Mouse (Mus musculus) lung, embryonic 16.5 days (tissue): ENCODE data around the gene Ubxn1. TPM values are rescaled to one million over a fixed set of nuclear protein-coding genes. Genes with fewer than 3 reads are reported as not detected.

Experiments used
- ATAC-seq: fragments of 200-750 bp; cut with Nextera tagmentation; 2 replicates; pipeline ENCODE4 v1.8.0; 2017; ENCODE audit warnings: low read depth, mild to moderate bottlenecking, moderate library complexity
- H3K27ac ChIP-seq: fragments of 300-500 bp; sonication (generic); 2 replicates; pipeline ENCODE4 v1.5.1; 2014; ENCODE audit warnings: mild to moderate bottlenecking, control low read depth, low read length
- H3K27me3 ChIP-seq: fragments of 300-500 bp; sonication (generic); 2 replicates; pipeline ENCODE4 v1.6.1; 2014; ENCODE audit warnings: low read depth, low read length, mixed read lengths; ENCODE audit not compliant: control insufficient read depth, insufficient read depth
- H3K36me3 ChIP-seq: fragments of 300-500 bp; sonication (generic); 2 replicates; pipeline ENCODE4 v1.6.1; 2014; ENCODE audit warnings: low read length; ENCODE audit not compliant: control insufficient read depth, insufficient read depth
- H3K4me1 ChIP-seq: fragments of 300-500 bp; sonication (generic); replicated peaks from 2 replicates; pipeline ENCODE4 v1.6.1; 2014; ENCODE audit warnings: low read length, mixed read lengths; ENCODE audit not compliant: control insufficient read depth, insufficient read depth
- H3K4me2 ChIP-seq: fragments of 300-500 bp; sonication (generic); 2 replicates; pipeline ENCODE4 v1.6.1; 2014; ENCODE audit warnings: low read depth, low read length, control low read depth
- H3K4me3 ChIP-seq: fragments of 300-500 bp; sonication (generic); 2 replicates; pipeline ENCODE4 v1.5.1; 2014; ENCODE audit warnings: mild to moderate bottlenecking, low read length, control low read depth
- H3K9ac ChIP-seq: fragments of 300-500 bp; sonication (generic); 2 replicates; pipeline ENCODE4 v1.6.1; 2014; ENCODE audit warnings: low read length, control low read depth
- H3K9me3 ChIP-seq: fragments of 300-500 bp; sonication (generic); 2 replicates; pipeline ENCODE4 v1.6.1; 2016; ENCODE audit warnings: low read length; ENCODE audit not compliant: control insufficient read depth
- WGBS: fragments of 180-500 bp; shearing (Covaris S2); extraction: QIAGEN DNeasy Blood & Tissue Kit; methylation state at CpG from one replicate; pipeline ENCODE4 v1.1.7; 2014; 5-methylcytosine and 5-hydroxymethylcytosine counted together
- polyA plus RNA-seq: library from polyadenylated mRNA; unstranded; fragments of >200 nt; fragmentation: Nextera tagmentation; extraction: Ambion mirVana; gene quantifications from 2 replicates; pipeline ENCODE4 v1.2.1, GENCODE M21; 2015

Gene Ubxn1
- polyA plus RNA-seq, 1 experiment from 2014 or later = 164 TPM

DNA sequence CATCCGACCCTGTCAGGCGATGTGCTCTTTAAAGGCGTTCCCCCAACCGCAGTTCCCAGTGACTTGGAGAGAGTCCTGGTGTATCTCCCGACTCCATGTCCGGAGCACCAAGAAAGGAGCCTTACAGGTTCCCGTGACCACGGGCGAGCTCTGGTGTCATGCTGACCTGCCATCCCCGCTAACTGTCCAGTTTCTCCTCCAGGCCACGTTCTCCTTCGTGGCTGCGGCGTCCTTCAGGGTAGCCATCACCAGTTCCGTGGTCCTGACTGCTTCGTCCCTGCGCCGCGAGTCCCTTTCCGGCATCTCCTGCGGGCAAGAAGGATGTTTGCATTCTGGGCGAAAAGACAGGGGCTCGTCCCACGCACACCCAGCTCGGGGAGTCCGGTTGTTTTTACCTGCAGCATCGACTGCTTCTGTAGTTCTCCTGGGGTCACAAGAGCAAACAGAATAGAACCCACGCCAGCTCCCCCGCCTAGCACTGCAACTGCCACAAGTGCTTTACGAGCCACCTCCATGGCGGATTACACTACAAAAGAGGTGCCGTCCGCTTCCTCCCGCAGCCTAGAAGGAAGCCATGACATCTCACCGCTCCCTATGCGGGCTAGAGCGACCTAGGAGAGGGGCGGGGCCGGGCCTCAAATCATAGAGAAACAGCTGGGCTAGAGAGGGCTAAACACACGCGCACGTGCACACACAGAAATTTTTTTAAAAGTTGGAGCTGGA lies 9.2 kb downstream of the Ubxn1 start, which contains the start of gene Uqcc3:
Gene Uqcc3, minus strand, starts transcription at position 613 of the 723 bp plus-strand sequence.
- Histone ChIP-seq H3K27me3 (no peaks in the 10 kb centered on the region), H3K4me2 (peak within 1 kb of the TSS; percentile 82), H3K4me1 (no peaks in the 10 kb centered on the region; the same call in 1 of the 2 replicates), H3K36me3 (peaks cover 5% of the 10 kb centered on the region), H3K4me3 (peak within 1 kb of the TSS; percentile 83), H3K9ac (peak within 1 kb of the TSS; percentile 89), H3K27ac (peak within 1 kb of the TSS; percentile 83), H3K9me3 (no peaks in the 10 kb centered on the region)
- WGBS = under 1% methylated on average over 42 of the region's 42 CpGs
- ATAC-seq = peak; percentile 97

GRCm38 (mm10) chr19:8881034-8881392 lies 9.7 kb downstream of the Ubxn1 start:
- peaks cover 3% of the 10 kb centered on the region; the same call in 1 of the 2 replicates for H3K36me3 ChIP-seq
- 9% methylated on average over 3 of the region's 3 CpGs for WGBS
- no peaks in the 10 kb centered on the region; the same call in 1 of the 2 replicates for H3K4me1 ChIP-seq
- H3K27me3 ChIP-seq = no peaks in the 10 kb centered on the region
- no peak for ATAC-seq
- no peak overlapping the region for H3K27ac ChIP-seq
- H3K4me2 ChIP-seq = peak overlapping the region; percentile 82
- peak overlapping the region; percentile 83 for H3K4me3 ChIP-seq
- no peaks in the 10 kb centered on the region for H3K9me3 ChIP-seq
- peak overlapping the region; percentile 89 for H3K9ac ChIP-seq

DNA sequence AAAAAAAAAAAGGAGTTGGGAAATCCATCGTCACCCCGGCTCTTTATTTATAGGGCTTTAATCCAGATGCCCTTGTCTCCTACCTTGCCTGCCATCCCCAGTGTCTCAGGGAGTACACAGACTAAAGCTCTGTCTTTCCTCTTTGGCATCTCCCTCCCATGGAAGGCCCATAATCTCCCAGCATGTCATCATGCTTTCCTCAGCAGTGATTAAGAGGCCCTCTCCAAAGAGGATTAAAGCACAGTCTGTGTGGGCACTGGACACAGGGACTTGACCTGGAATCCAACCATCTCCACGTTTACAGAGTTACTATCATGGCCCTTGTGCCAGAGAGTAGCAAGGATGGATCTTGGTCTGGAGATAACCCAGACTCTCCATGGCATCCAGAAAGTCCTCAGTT lies 12.3 kb downstream of the Ubxn1 start, which contains the start of the genes Lbhd1 and Gm49403:
Gene Lbhd1, plus strand, starts transcription at position 117 of the 400 bp plus-strand sequence.
Gene Gm49403, plus strand, starts transcription at position 315 of the 400 bp plus-strand sequence.
- H3K4me2 ChIP-seq = no peak within 1 kb of the TSS
- no peak within 1 kb of the TSS for H3K9ac ChIP-seq
- WGBS = 69% methylated on average over 3 of the region's 3 CpGs
- no peaks in the 10 kb centered on the region for H3K9me3 ChIP-seq
- H3K36me3 ChIP-seq = no peaks in the 10 kb centered on the region
- H3K4me1 ChIP-seq = peaks cover 6% of the 10 kb centered on the region
- H3K27me3 ChIP-seq = no peaks in the 10 kb centered on the region
- H3K4me3 ChIP-seq = no peak within 1 kb of the TSS
- ATAC-seq = no peak
- H3K27ac ChIP-seq = no peak within 1 kb of the TSS

GRCm38 (mm10) chr19:8886916-8887584 lies 15.8 kb downstream of the Ubxn1 start:
- Histone ChIP-seq H3K27ac (peak overlapping the region; percentile 77), H3K36me3 (peaks cover 8% of the 10 kb centered on the region; the same call in 1 of the 2 replicates), H3K4me3 (peak overlapping the region; percentile 76; the same call in 1 of the 2 replicates), H3K4me1 (peaks cover 12% of the 10 kb centered on the region), H3K27me3 (no peaks in the 10 kb centered on the region), H3K4me2 (peak overlapping the region; percentile 79; the same call in 1 of the 2 replicates), H3K9ac (peak overlapping the region; percentile 84), H3K9me3 (no peaks in the 10 kb centered on the region)
- ATAC-seq = no peak
- WGBS = 48% methylated on average over 1 of the region's 1 CpGs

- WGBS = 10% methylated on average over 19 of the region's 19 CpGs
- ATAC-seq = no peak
- H3K4me3 ChIP-seq = peak overlapping the region; percentile 76
- H3K27ac ChIP-seq = peak overlapping the region; percentile 77
- no peaks in the 10 kb centered on the region for H3K27me3 ChIP-seq
- peaks cover 8% of the 10 kb centered on the region; the same call in 1 of the 2 replicates for H3K36me3 ChIP-seq
- peak overlapping the region; percentile 84 for H3K9ac ChIP-seq
- peaks cover 12% of the 10 kb centered on the region for H3K4me1 ChIP-seq
- peak overlapping the region; percentile 79 for H3K4me2 ChIP-seq
- H3K9me3 ChIP-seq = no peaks in the 10 kb centered on the region
Observed at GRCm38 (mm10) chr19:8887585-8888463, 16.5 kb downstream of the Ubxn1 start.

DNA sequence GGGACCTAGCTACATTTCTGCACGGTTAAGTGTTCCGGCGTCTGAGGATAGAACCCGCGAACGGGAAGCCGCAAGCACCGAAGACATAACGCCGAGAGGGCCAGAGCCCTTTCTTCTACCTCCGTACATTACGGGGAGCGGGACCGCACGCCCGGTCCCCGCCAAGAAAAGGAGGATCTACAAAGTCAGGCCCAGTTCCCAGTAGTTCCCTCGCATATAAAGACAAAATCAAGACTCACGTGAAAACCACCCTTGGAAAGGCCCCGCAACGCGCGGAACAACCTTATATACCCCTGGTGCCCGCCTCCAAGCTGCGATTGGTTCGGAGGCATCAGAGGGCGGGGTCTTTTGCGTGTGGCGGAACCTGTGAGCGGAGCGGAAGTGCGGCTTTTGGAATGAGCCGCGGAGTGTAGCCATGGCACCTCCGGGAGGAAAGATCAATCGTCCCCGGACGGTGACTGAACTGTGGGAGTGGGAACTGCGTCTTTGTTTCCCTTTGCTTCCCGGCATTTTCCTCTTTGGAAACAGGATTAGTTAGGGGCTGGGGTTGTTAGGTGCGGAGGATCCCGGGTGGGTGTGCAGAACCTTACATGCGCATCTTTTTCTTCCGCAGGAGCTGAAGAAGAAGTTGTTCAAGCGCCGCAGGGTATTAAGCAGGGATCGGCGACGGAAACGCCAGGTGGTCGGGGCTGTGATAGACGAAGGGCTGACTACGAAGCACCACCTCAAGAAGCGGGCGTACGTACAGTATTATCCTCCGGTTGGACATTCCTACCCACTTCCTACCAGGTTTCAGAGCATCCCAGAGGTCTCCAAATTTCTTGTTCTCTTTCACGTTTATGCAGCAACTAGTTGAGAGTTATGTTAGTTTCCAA lies 17.5 kb downstream of the Ubxn1 start, which contains the start of the genes 1810009A15Rik and Gm49416:
Gene 1810009A15Rik, plus strand, starts transcription at position 343 of the 875 bp plus-strand sequence.
Gene Gm49416, plus strand, starts transcription at position 416 of the 875 bp plus-strand sequence.
- Histone ChIP-seq H3K4me2 (peak within 1 kb of the TSS; percentile 79), H3K36me3 (peaks cover 8% of the 10 kb centered on the region; the same call in 1 of the 2 replicates), H3K4me3 (peak within 1 kb of the TSS; percentile 76), H3K27ac (peak within 1 kb of the TSS; percentile 83), H3K9ac (peak within 1 kb of the TSS; percentile 84), H3K9me3 (no peaks in the 10 kb centered on the region), H3K27me3 (no peaks in the 10 kb centered on the region), H3K4me1 (peaks cover 16% of the 10 kb centered on the region)
- WGBS = 1% methylated on average over 58 of the region's 58 CpGs
- ATAC-seq = peak; percentile 96

DNA sequence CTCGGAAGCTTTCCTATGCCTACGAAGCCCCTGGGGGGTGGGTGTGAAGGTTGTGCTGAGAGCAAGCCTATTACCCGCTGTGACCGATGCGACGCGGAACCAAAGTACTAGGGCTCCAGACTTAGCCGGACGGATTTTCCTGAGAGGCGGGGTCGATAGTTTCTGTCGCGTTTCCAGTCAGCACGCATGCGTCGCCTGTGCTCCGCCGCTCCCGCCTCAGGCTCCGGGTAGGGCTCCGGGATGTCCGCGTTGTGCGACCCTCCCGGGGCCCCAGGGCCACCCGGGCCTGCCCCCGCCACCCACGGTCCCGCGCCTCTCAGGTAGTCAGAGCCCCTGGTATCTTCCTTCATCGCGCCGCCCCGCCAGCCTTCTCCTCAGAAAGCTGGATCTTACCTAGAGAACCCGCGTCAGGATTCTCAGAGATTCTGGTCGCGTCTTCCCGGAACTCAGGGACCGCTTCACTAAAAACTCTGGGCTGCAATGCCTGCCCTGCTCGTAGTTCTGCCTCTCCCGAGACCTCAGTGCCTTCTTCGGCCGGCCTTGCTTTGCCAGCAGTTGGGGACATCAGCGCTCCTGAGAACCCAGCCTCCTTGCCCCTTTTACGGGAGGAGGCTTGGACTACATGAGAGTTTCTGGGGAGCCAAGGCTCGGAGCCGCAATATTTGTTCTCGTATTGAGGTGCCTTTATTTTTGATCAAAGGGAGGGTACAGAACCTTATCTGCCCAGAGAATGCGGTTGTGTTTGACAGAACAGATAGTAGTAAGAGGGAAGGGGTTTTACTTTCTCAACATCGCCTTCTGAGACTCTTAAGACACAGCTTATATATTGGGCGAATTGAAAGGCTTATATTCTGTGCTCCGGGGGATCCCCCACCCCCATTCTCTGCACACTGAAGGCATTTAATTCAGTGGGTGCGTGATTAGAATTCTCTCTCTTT lies 21.8 kb downstream of the Ubxn1 start, which contains the start of gene Ints5:
Gene Ints5, plus strand, starts transcription at position 177 of the 938 bp plus-strand sequence.
- Histone ChIP-seq H3K9ac (peak within 1 kb of the TSS; percentile 96), H3K36me3 (peaks cover 11% of the 10 kb centered on the region)
- 1% methylated on average over 54 of the region's 54 CpGs for WGBS

More for the DNA sequence above, 21.8 kb downstream of the Ubxn1 start, which contains the start of gene Ints5:
- Histone ChIP-seq H3K9me3 (no peaks in the 10 kb centered on the region), H3K4me1 (peaks cover 21% of the 10 kb centered on the region), H3K4me3 (peak within 1 kb of the TSS; percentile 82), H3K27ac (peak within 1 kb of the TSS; percentile 77), H3K27me3 (no peaks in the 10 kb centered on the region), H3K4me2 (peak within 1 kb of the TSS; percentile 88)
- peak; percentile 56 for ATAC-seq
